Mouse (Mus musculus) midbrain, embryonic 16.5 days (tissue): Measurements from ENCODE around the gene Dapk1. TPM values are rescaled to one million over a fixed set of nuclear protein-coding genes. Genes with fewer than 3 reads are reported as not detected.

Experiments used
- ATAC-seq: fragments of 200-750 bp; cut with Nextera tagmentation; 2 replicates; pipeline ENCODE4 v1.8.0; 2017; ENCODE audit warnings: moderate TSS enrichment
- H3K27ac ChIP-seq: fragments of 300-500 bp; sonication (generic); 2 replicates; pipeline ENCODE4 v1.5.1; 2014; ENCODE audit warnings: mild to moderate bottlenecking, low read length, mixed read lengths
- H3K27me3 ChIP-seq: fragments of 300-500 bp; sonication (generic); 2 replicates; pipeline ENCODE4 v1.6.1; 2014; ENCODE audit warnings: low read depth, low read length, mixed read lengths; ENCODE audit not compliant: control insufficient read depth, insufficient read depth
- H3K36me3 ChIP-seq: fragments of 300-500 bp; sonication (generic); 2 replicates; pipeline ENCODE4 v1.6.1; 2014; ENCODE audit warnings: mild to moderate bottlenecking, low read length, moderate library complexity, mixed read lengths; ENCODE audit not compliant: control insufficient read depth, insufficient read depth
- H3K4me1 ChIP-seq: fragments of 300-500 bp; sonication (generic); 2 replicates; pipeline ENCODE4 v1.6.1; 2014; ENCODE audit warnings: mild to moderate bottlenecking, low read length, mixed read lengths; ENCODE audit not compliant: control insufficient read depth, insufficient read depth
- H3K4me2 ChIP-seq: fragments of 300-500 bp; sonication (generic); 2 replicates; pipeline ENCODE4 v1.6.1; 2014; ENCODE audit warnings: mild to moderate bottlenecking, low read length, mixed read lengths
- H3K4me3 ChIP-seq: fragments of 300-500 bp; sonication (generic); 2 replicates; pipeline ENCODE4 v1.5.1; 2014; ENCODE audit warnings: low read depth, mild to moderate bottlenecking, low read length, moderate library complexity, mixed read lengths
- H3K9ac ChIP-seq: fragments of 300-500 bp; sonication (generic); 2 replicates; pipeline ENCODE4 v1.6.1; 2014; ENCODE audit warnings: low read depth, low read length, mixed read lengths
- H3K9me3 ChIP-seq: fragments of 300-500 bp; sonication (generic); replicated peaks from 2 replicates; pipeline ENCODE4 v1.6.1; 2014; ENCODE audit warnings: mild to moderate bottlenecking, low read length, mixed read lengths; ENCODE audit not compliant: control insufficient read depth, poor library complexity, severe bottlenecking
- WGBS: fragments of 180-500 bp; shearing (Covaris S2); extraction: QIAGEN DNeasy Blood & Tissue Kit; methylation state at CpG from one replicate; pipeline ENCODE4 v1.1.7; 2014; 5-methylcytosine and 5-hydroxymethylcytosine counted together
- polyA plus RNA-seq: library from polyadenylated mRNA; unstranded; fragments of >200 nt; fragmentation: Nextera tagmentation; extraction: Ambion mirVana; gene quantifications from 2 replicates; pipeline ENCODE4 v1.2.1, GENCODE M21; 2015

The Dapk1 gene
- polyA plus RNA-seq, 1 experiment from 2014 or later = 44.6 TPM

DNA sequence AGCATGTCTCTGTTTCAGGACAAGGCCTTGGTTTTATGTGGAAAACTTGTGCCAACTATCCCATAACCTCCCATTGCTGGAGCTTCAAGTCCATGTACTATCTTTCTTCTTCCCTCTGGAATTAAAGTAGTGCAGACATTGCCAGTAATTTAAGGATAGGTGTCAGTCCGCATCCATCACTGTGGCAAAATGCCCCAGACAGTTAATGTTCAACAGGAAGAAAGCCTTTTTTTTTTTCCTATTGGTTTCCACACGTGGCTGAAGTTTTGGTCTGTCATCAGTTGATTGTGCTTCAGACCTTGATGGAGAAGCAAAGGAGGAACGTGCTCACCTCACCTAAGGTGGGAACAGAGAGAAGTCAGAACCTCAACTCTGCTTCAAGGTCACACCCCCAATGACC, 23.2 kb upstream of the Dapk1 start:
- Histone ChIP-seq H3K27me3 (no peaks in the 10 kb centered on the region), H3K4me1 (no peaks in the 10 kb centered on the region), H3K4me3 (no peak overlapping the region), H3K9ac (no peak overlapping the region), H3K4me2 (no peak overlapping the region), H3K36me3 (no peaks in the 10 kb centered on the region), H3K27ac (no peak overlapping the region), H3K9me3 (no peaks in the 10 kb centered on the region)
- WGBS = 83% methylated on average over 3 of the region's 3 CpGs
- no peak for ATAC-seq

- no peak overlapping the region for H3K27ac ChIP-seq
- no peak overlapping the region for H3K9ac ChIP-seq
- H3K4me2 ChIP-seq = no peak overlapping the region
- no peak for ATAC-seq
- no peak overlapping the region for H3K4me3 ChIP-seq
- no peaks in the 10 kb centered on the region for H3K27me3 ChIP-seq
- H3K4me1 ChIP-seq = no peaks in the 10 kb centered on the region
- no peaks in the 10 kb centered on the region for H3K9me3 ChIP-seq
- WGBS = 78% methylated on average over 3 of the region's 3 CpGs
- H3K36me3 ChIP-seq = no peaks in the 10 kb centered on the region
Measured at GRCm38 (mm10) chr13:60594866-60595265, 6.9 kb upstream of the Dapk1 start.

DNA sequence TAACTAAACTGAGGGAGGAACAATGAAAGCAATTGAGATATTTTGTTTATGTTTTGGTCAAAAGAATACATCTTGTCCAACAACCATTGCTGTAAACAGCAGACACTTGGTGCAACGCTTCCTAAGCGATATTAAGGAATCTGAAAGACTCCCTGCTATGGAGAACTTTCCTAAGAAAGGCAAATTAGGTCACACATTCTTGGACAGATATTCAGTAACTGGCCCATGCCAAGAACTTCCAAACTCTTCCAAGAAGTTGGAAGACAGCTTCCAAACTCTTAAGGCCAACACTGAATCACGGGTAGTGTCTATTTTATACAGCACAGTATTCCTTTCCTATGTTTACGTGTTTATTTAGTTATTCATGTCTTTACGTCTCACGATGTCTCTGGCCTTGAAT, 6.2 kb upstream of the Dapk1 start:
- Histone ChIP-seq H3K4me1 (no peaks in the 10 kb centered on the region), H3K27me3 (no peaks in the 10 kb centered on the region), H3K36me3 (no peaks in the 10 kb centered on the region), H3K9ac (no peak overlapping the region), H3K4me2 (no peak overlapping the region), H3K9me3 (no peaks in the 10 kb centered on the region), H3K27ac (no peak overlapping the region), H3K4me3 (no peak overlapping the region)
- no peak for ATAC-seq
- WGBS = 93% methylated on average over 6 of the region's 6 CpGs

- peak overlapping the region; percentile 97 for H3K9ac ChIP-seq
- H3K27ac ChIP-seq = peak overlapping the region; percentile 96
- 3% methylated on average over 34 of the region's 34 CpGs for WGBS
- peak; percentile 72 for ATAC-seq
- H3K4me1 ChIP-seq = peaks cover 22% of the 10 kb centered on the region
- no peaks in the 10 kb centered on the region for H3K9me3 ChIP-seq
- peak overlapping the region; percentile 55 for H3K4me2 ChIP-seq
- no peaks in the 10 kb centered on the region for H3K36me3 ChIP-seq
- H3K27me3 ChIP-seq = no peaks in the 10 kb centered on the region
- H3K4me3 ChIP-seq = peak overlapping the region; percentile 75
Measured at GRCm38 (mm10) chr13:60602416-60603251, 887 bp downstream of the Dapk1 start.

GRCm38 (mm10) chr13:60603252-60603562, 1.5 kb downstream of the Dapk1 start:
- H3K9ac ChIP-seq = peak overlapping the region; percentile 97
- 42% methylated on average over 5 of the region's 5 CpGs for WGBS
- no peak for ATAC-seq
- H3K9me3 ChIP-seq = no peaks in the 10 kb centered on the region
- peak overlapping the region; percentile 75 for H3K4me3 ChIP-seq
- no peaks in the 10 kb centered on the region for H3K27me3 ChIP-seq
- H3K36me3 ChIP-seq = no peaks in the 10 kb centered on the region
- peak overlapping the region; percentile 96 for H3K27ac ChIP-seq
- H3K4me2 ChIP-seq = peak overlapping the region; percentile 55
- H3K4me1 ChIP-seq = peaks cover 22% of the 10 kb centered on the region

DNA sequence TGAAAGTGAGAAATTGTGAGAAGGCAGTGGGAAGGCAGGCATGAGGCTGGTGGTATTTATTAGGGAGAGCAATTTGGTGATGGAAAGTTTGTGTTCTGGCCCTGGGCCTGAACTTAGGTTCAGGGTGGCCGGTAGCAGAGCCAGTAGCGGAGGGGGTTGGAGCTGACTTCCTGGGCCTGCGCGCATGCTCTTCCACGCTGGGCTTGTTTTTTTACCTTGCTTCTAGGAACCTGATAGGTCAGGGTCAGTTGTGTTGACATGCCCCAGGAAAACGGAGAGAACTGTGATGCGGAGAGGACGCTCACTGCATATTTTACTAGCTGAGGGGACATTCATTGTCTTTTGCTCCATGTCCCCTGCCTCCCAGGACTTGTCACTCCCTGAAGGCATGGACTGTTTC, 5.7 kb downstream of the Dapk1 start:
- Histone ChIP-seq H3K4me2 (no peak overlapping the region), H3K9me3 (no peaks in the 10 kb centered on the region), H3K4me3 (no peak overlapping the region), H3K9ac (no peak overlapping the region), H3K27ac (no peak overlapping the region), H3K36me3 (peaks cover 6% of the 10 kb centered on the region), H3K27me3 (no peaks in the 10 kb centered on the region), H3K4me1 (peaks cover 24% of the 10 kb centered on the region)
- ATAC-seq = no peak
- 96% methylated on average over 8 of the region's 8 CpGs for WGBS

DNA sequence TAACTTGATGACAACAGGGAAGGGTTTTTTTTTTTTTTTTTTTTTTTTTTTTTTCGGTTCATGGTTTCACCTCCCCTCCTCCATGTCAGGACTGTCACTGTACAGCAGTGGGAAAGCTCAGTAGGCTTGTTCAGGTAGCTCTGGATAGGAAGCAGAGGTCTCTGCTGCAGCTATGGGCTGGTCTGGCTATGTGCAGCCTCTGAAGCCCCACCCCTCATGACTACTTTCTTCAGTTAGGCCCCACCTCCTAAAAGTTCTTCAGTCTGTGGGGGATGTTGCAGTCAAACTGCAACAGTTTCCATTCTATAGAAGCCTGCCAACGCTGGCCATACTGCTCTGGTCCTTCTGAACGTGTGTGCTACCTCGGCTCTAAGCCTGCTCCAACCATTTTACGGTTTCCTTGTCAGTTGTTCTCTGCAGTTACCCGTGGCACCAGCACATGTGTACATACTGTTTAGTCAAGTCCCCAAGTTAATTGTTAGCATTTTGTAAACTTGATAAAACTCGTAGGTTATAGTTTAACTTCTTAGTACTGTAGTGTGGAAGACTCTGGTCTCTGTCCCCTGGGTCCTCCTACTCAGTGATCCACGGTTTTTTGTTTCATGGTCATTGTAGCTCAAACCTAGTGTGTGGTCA, 6.8 kb downstream of the Dapk1 start:
- no peak overlapping the region for H3K27ac ChIP-seq
- no peak overlapping the region for H3K4me3 ChIP-seq
- 84% methylated on average over 8 of the region's 8 CpGs for WGBS
- H3K36me3 ChIP-seq = peaks cover 8% of the 10 kb centered on the region
- no peak for ATAC-seq
- H3K9me3 ChIP-seq = no peaks in the 10 kb centered on the region
- H3K4me1 ChIP-seq = peaks cover 22% of the 10 kb centered on the region
- H3K27me3 ChIP-seq = no peaks in the 10 kb centered on the region
- no peak overlapping the region for H3K4me2 ChIP-seq
- H3K9ac ChIP-seq = no peak overlapping the region

GRCm38 (mm10) chr13:60609234-60609633, 7.5 kb downstream of the Dapk1 start:
- no peak for ATAC-seq
- Histone ChIP-seq H3K36me3 (peaks cover 8% of the 10 kb centered on the region), H3K27ac (no peak overlapping the region), H3K27me3 (no peaks in the 10 kb centered on the region), H3K4me2 (no peak overlapping the region), H3K4me3 (no peak overlapping the region), H3K9ac (no peak overlapping the region), H3K4me1 (peaks cover 15% of the 10 kb centered on the region), H3K9me3 (no peaks in the 10 kb centered on the region)
- WGBS = 59% methylated on average over 4 of the region's 4 CpGs

- no peak overlapping the region for H3K4me2 ChIP-seq
- H3K4me1 ChIP-seq = peaks cover 2% of the 10 kb centered on the region; the same call in 1 of the 2 replicates
- H3K4me3 ChIP-seq = no peak overlapping the region
- no peaks in the 10 kb centered on the region for H3K9me3 ChIP-seq
- H3K27me3 ChIP-seq = no peaks in the 10 kb centered on the region
- 47% methylated on average over 6 of the region's 6 CpGs for WGBS
- H3K36me3 ChIP-seq = peaks cover 8% of the 10 kb centered on the region
- H3K9ac ChIP-seq = no peak overlapping the region
- ATAC-seq = no peak
- no peak overlapping the region for H3K27ac ChIP-seq
Measured at GRCm38 (mm10) chr13:60610558-60610957, 8.8 kb downstream of the Dapk1 start.
